Mouse (Mus musculus) liver, postnatal 0 days (tissue): ENCODE measurements around the gene Tnfsf13. TPM values are rescaled to one million over a fixed set of nuclear protein-coding genes. Genes with fewer than 3 reads are reported as not detected.
"Not testable (repeated sequence)": the region's sequence is repeated elsewhere in the genome, so short reads cannot be mapped to it uniquely, and the experiment has no call there.

Experiments used
- ATAC-seq: fragments of 200-750 bp; cut with Nextera tagmentation; 2 replicates; pipeline ENCODE4 v1.8.0; 2017; ENCODE audit warnings: mild to moderate bottlenecking, moderate library complexity
- DNase-seq: peaks from one replicate; pipeline ENCODE4 v3.0.0-alpha.2; 2016
- H3K27ac ChIP-seq: fragments of 300-500 bp; sonication (generic); 2 replicates; pipeline ENCODE4 v1.5.1; 2014; ENCODE audit warnings: antibody characterized with exemption, moderate library complexity, mild to moderate bottlenecking, low read depth
- H3K27me3 ChIP-seq: fragments of 300-500 bp; sonication (generic); 2 replicates; pipeline ENCODE4 v1.6.1; 2014; ENCODE audit warnings: low read length, control low read depth, mixed read lengths; ENCODE audit not compliant: insufficient read depth
- H3K36me3 ChIP-seq: fragments of 300-500 bp; sonication (generic); replicated peaks from 2 replicates; pipeline ENCODE4 v1.6.1; 2014; ENCODE audit warnings: mild to moderate bottlenecking, control low read depth, low read length, moderate library complexity, mixed read lengths; ENCODE audit not compliant: insufficient read depth
- H3K4me1 ChIP-seq: fragments of 300-500 bp; sonication (generic); 2 replicates; pipeline ENCODE4 v1.6.1; 2014; ENCODE audit warnings: antibody characterized with exemption, mild to moderate bottlenecking, control low read depth; ENCODE audit not compliant: insufficient read depth
- H3K4me2 ChIP-seq: fragments of 300-500 bp; sonication (generic); 2 replicates; pipeline ENCODE4 v1.6.1; 2014; ENCODE audit warnings: low read depth, mild to moderate bottlenecking, low read length, moderate library complexity, mixed read lengths
- H3K4me3 ChIP-seq: fragments of 300-500 bp; sonication (generic); 2 replicates; pipeline ENCODE4 v1.5.1; 2014; ENCODE audit warnings: low read depth, low read length
- H3K9ac ChIP-seq: fragments of 300-500 bp; sonication (generic); replicated peaks from 2 replicates; pipeline ENCODE4 v1.6.1; 2014; ENCODE audit warnings: mild to moderate bottlenecking, moderate library complexity
- H3K9me3 ChIP-seq: fragments of 300-500 bp; sonication (generic); 2 replicates; pipeline ENCODE4 v1.6.1; 2016; ENCODE audit warnings: mild to moderate bottlenecking, control low read depth, low read length, mixed read lengths
- CTCF ChIP-seq: sonication (generic); IDR thresholded peaks from 2 replicates; pipeline ENCODE4 v1.5.1; 2016; ENCODE audit warnings: antibody characterized with exemption, low read depth
- EP300 ChIP-seq: IDR thresholded peaks from 2 replicates; pipeline ENCODE4 v1.6.1; 2016; ENCODE audit warnings: antibody characterized with exemption, low read depth, mild to moderate bottlenecking
- WGBS: fragments of 180-500 bp; shearing (Covaris S2); extraction: QIAGEN DNeasy Blood & Tissue Kit; methylation state at CpG from one replicate; pipeline ENCODE4 v1.1.7; 2014; ENCODE audit not compliant: insufficient replicate concordance; 5-methylcytosine and 5-hydroxymethylcytosine counted together
- polyA plus RNA-seq: library from polyadenylated mRNA; unstranded; fragments of >200 nt; fragmentation: Nextera tagmentation; extraction: Ambion mirVana; gene quantifications from 2 replicates; pipeline ENCODE4 v1.2.1, GENCODE M21; 2015

Gene Tnfsf13
- 0.46 and 0.83 TPM in 2 replicates for polyA plus RNA-seq

DNA sequence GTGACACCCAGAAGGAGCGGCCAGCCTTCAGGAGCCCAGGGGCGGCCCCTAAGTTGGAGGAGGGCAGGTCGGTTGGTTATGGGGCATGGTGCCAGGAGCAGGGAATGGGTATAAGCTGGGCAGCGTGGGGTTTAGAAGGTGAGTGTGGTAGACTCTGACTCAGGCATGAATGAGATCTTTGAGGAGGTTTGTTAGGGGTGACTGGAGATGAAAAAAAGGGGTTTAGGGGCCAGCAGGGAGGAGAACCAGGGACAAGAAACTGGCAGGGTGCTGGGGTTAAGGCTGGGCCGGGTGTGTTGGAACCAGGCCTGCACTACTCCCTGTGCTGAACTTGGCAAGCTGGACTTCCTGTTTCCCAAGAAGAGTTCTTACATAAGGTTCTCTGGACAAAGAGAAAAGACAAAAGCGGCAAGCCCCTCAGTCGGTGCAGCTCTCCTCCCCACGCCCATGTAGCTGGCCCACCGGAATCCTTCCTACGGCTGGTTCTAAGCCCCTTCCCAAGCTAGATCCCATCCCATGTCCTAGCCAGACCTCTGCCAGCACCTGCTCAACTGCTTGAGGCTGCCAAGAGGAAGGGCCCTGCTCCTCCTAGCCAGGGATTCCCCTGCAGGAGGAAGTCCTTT, at the start of gene Tnfsf13:
Tnfsf13 (minus strand) TSS at position 259 of the 623 bp plus-strand sequence.
- no peak for DNase-seq
- peak within 1 kb of the TSS; percentile 50 for H3K4me2 ChIP-seq
- H3K4me3 ChIP-seq = no peak within 1 kb of the TSS
- H3K27ac ChIP-seq = peak within 1 kb of the TSS; percentile 82
- TF ChIP-seq EP300 = no peak
- TF ChIP-seq CTCF = no peak
- H3K27me3 ChIP-seq = no peaks in the 10 kb centered on the region
- WGBS = 58% methylated on average over 10 of the region's 10 CpGs
- no peaks in the 10 kb centered on the region for H3K36me3 ChIP-seq
- ATAC-seq = no peak
- H3K9me3 ChIP-seq = no peaks in the 10 kb centered on the region
- peaks cover 36% of the 10 kb centered on the region for H3K4me1 ChIP-seq
- H3K9ac ChIP-seq = peak within 1 kb of the TSS; percentile 34

DNA sequence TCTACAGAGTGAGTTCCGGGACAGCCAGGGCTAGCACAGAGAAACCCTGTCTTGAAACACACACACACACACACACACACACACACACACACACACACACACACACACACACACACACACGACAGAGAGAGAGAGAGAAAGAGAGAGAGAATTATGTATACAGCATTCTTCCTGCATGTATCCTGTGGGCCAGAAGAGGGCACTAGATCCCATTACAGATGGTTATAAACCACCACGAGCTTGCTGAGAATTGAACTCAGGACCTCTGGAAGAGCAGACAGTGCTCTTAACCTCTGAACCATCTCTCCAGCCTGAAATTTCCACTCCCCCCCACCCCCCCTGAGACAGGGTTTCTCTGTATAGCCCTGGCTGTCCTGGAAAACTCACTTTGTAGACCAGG, 45.8 kb upstream of the Tnfsf13 start:
- not testable (repeated sequence) for H3K4me2 ChIP-seq, H3K4me1 ChIP-seq, ATAC-seq, H3K27me3 ChIP-seq, H3K9ac ChIP-seq, H3K4me3 ChIP-seq, H3K27ac ChIP-seq, H3K9me3 ChIP-seq, DNase-seq
- H3K36me3 ChIP-seq = peaks cover 27% of the 10 kb centered on the region
- 67% methylated on average over 3 of the region's 3 CpGs for WGBS
- TF ChIP-seq CTCF = peak; percentile 63

DNA sequence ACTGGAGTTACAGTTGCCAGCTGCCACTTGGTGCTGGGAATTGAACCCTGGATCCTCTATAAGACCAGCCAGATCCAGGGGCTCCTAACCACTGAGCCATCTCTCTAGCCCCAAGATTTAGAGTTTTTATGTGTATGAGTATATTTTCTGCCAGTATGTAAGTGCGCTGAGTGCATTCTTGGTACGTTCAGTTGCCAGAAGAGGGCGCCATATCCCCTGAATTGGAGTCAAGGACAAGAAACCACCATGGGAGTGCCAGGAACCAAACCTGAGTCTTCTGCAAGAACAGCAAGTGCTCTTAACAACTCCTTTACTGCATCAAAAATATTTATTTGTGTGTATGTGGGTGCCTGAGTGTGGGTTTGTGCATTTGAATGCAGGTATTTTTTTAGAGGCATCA, 43.5 kb upstream of the Tnfsf13 start:
- H3K9ac ChIP-seq = no peak overlapping the region
- H3K36me3 ChIP-seq = peaks cover 3% of the 10 kb centered on the region
- no peaks in the 10 kb centered on the region for H3K9me3 ChIP-seq
- H3K27ac ChIP-seq = no peak overlapping the region
- ATAC-seq (no peak), DNase-seq (peak; percentile 82)
- no peaks in the 10 kb centered on the region for H3K4me1 ChIP-seq
- H3K4me2 ChIP-seq = no peak overlapping the region
- H3K27me3 ChIP-seq = no peaks in the 10 kb centered on the region
- no peak overlapping the region for H3K4me3 ChIP-seq
- TF ChIP-seq EP300 = no peak
- TF ChIP-seq CTCF = peak; percentile 82
- 34% methylated on average over 3 of the region's 3 CpGs for WGBS

DNA sequence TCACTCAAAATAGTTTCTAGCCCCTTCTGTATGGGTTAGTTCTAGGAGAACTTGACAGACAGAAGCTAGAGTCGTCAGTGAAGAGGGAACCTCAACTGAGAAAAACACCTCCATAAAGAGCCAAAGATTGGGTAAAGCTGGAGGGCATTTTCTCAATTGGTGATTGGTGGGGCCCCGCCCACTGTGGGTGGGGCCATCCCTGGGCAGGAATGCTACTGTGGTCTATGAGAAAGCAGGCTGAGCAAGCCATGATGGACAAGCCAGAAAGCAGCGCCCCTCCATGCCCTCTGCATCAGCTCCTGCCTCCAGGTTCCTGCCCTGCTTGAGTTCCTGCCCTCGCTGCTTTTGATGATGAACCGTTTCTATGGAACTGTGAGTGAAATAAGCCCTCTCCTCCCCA, 40.4 kb upstream of the Tnfsf13 start:
- Histone ChIP-seq H3K27me3 (no peaks in the 10 kb centered on the region), H3K27ac (no peak overlapping the region), H3K9me3 (no peaks in the 10 kb centered on the region), H3K4me3 (no peak overlapping the region), H3K36me3 (no peaks in the 10 kb centered on the region), H3K4me1 (no peaks in the 10 kb centered on the region), H3K4me2 (no peak overlapping the region), H3K9ac (no peak overlapping the region)
- TF ChIP-seq CTCF (no peak), EP300 (no peak)
- DNase-seq (peak; percentile 22), ATAC-seq (no peak)
- 38% methylated on average over 5 of the region's 5 CpGs for WGBS

DNA sequence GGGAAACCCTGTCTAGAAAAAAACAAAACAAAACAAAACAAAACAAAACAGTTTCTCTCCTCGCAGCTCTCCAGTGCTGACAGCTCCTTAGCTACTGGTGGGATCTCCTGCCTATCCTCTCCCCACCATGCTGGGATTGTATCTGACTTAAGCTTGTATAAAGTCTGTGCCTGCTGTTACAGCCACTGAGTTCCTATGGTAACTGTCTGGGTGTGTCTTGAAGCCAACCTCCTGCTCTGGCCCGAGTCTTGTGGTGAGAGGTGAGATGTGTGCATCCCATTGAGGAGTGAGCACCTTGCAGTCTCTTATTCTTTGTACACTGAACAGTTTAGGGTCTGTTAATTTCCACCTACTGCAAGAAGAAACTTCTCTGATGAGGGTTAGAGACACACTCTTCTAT, 37.5 kb upstream of the Tnfsf13 start:
- Histone ChIP-seq H3K4me2 (no peak overlapping the region), H3K36me3 (no peaks in the 10 kb centered on the region), H3K27me3 (no peaks in the 10 kb centered on the region), H3K4me1 (peaks cover 7% of the 10 kb centered on the region), H3K9ac (no peak overlapping the region), H3K9me3 (no peaks in the 10 kb centered on the region), H3K27ac (no peak overlapping the region), H3K4me3 (no peak overlapping the region)
- ATAC-seq (no peak), DNase-seq (no peak)
- 41% methylated on average over 2 of the region's 2 CpGs for WGBS
- TF ChIP-seq EP300 (no peak), CTCF (no peak)

DNA sequence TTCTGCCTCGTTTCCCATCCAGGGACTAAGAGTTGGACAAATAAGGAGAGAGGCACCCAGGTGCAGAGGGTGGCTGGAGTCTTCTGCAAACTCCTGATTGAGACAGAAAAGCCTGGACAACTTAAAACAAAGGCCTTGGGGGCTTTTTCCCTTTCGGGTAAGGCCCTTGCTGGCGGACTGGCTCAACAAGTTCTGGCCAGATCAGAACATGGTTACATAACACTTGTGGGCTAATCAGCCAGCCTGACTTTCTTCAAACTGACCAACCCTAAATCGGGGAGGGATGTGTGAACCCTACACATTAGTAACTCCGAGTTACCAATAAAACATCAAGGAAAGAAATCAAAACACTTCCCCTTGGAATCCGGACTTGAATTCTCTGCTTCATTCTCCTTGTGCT, 35.3 kb upstream of the Tnfsf13 start:
- Histone ChIP-seq H3K27ac (no peak overlapping the region), H3K4me2 (no peak overlapping the region), H3K36me3 (no peaks in the 10 kb centered on the region), H3K9me3 (no peaks in the 10 kb centered on the region), H3K4me3 (no peak overlapping the region), H3K27me3 (no peaks in the 10 kb centered on the region), H3K9ac (no peak overlapping the region), H3K4me1 (peaks cover 13% of the 10 kb centered on the region)
- DNase-seq (no peak), ATAC-seq (no peak)
- WGBS = 71% methylated on average over 6 of the region's 6 CpGs
- TF ChIP-seq CTCF (no peak), EP300 (no peak)

DNA sequence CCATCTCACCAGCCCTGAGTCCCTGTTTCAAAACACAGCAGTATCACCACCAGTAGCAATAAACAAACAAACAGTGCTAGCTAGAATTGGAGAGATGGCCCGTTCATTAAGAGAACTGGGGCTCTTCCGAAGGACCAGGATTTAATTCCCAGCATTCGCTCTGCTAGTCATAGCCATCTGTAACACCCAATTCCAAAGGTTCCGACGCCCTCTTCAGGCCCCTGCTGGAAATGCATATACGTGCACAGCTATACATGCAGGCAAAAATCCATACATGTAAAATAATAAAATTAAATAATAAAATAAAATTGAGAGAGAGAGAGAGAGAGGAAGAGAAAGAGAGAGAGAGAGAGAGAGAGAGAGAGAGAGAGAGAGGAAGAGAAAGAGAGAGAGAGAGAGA, 33.8 kb upstream of the Tnfsf13 start:
- DNase-seq = no peak
- Histone ChIP-seq H3K27me3 (no peaks in the 10 kb centered on the region), H3K9ac (no peak overlapping the region), H3K4me1 (peaks cover 19% of the 10 kb centered on the region), H3K36me3 (no peaks in the 10 kb centered on the region), H3K27ac (no peak overlapping the region), H3K4me2 (no peak overlapping the region), H3K4me3 (no peak overlapping the region), H3K9me3 (no peaks in the 10 kb centered on the region)
- TF ChIP-seq EP300 (no peak), CTCF (peak; percentile 39)
- WGBS = 73% methylated on average over 6 of the region's 6 CpGs
- no peak for ATAC-seq
